Mouse (Mus musculus) midbrain, embryonic 13.5 days (tissue): ENCODE results near the gene Tppp3. TPM values are rescaled to one million over a fixed set of nuclear protein-coding genes. Genes with fewer than 3 reads are reported as not detected.

Source experiments
- ATAC-seq: fragments of 200-750 bp; cut with Nextera tagmentation; 2 replicates; pipeline ENCODE4 v1.8.0; 2017; ENCODE audit warnings: mild to moderate bottlenecking, moderate TSS enrichment, moderate library complexity
- H3K27ac ChIP-seq: fragments of 300-500 bp; sonication (generic); 2 replicates; pipeline ENCODE4 v1.5.1; 2015; ENCODE audit warnings: inconsistent platforms, mild to moderate bottlenecking, moderate library complexity
- H3K27me3 ChIP-seq: fragments of 300-500 bp; sonication (generic); 2 replicates; pipeline ENCODE4 v1.6.1; 2015; ENCODE audit warnings: mild to moderate bottlenecking, inconsistent platforms
- H3K36me3 ChIP-seq: fragments of 300-500 bp; sonication (generic); 2 replicates; pipeline ENCODE4 v1.6.1; 2015; ENCODE audit warnings: mild to moderate bottlenecking, inconsistent platforms
- H3K4me1 ChIP-seq: fragments of 300-500 bp; sonication (generic); replicated peaks from 2 replicates; pipeline ENCODE4 v1.6.1; 2015; ENCODE audit warnings: inconsistent platforms
- H3K4me2 ChIP-seq: fragments of 300-500 bp; sonication (generic); replicated peaks from 2 replicates; pipeline ENCODE4 v1.6.1; 2015; ENCODE audit warnings: moderate library complexity, mild to moderate bottlenecking, inconsistent platforms
- H3K4me3 ChIP-seq: fragments of 300-500 bp; sonication (generic); replicated peaks from 2 replicates; pipeline ENCODE4 v1.5.1; 2015; ENCODE audit warnings: mild to moderate bottlenecking, inconsistent platforms
- H3K9ac ChIP-seq: fragments of 300-500 bp; sonication (generic); replicated peaks from 2 replicates; pipeline ENCODE4 v1.6.1; 2015; ENCODE audit warnings: mild to moderate bottlenecking, inconsistent platforms
- H3K9me3 ChIP-seq: fragments of 300-500 bp; sonication (generic); 2 replicates; pipeline ENCODE4 v1.6.1; 2016; ENCODE audit warnings: mild to moderate bottlenecking, inconsistent platforms
- WGBS: fragments of 180-500 bp; shearing (Covaris S2); methylation state at CpG from one replicate; pipeline ENCODE4 v1.1.7; 2015; 5-methylcytosine and 5-hydroxymethylcytosine counted together
- polyA plus RNA-seq: library from polyadenylated mRNA; unstranded; fragments of >200 nt; fragmentation: Nextera tagmentation; extraction: Ambion mirVana; gene quantifications from 2 replicates; pipeline ENCODE4 v1.2.1, GENCODE M21; 2015

The Tppp3 gene
- polyA plus RNA-seq, 1 experiment from 2014 or later, result 111 TPM

DNA sequence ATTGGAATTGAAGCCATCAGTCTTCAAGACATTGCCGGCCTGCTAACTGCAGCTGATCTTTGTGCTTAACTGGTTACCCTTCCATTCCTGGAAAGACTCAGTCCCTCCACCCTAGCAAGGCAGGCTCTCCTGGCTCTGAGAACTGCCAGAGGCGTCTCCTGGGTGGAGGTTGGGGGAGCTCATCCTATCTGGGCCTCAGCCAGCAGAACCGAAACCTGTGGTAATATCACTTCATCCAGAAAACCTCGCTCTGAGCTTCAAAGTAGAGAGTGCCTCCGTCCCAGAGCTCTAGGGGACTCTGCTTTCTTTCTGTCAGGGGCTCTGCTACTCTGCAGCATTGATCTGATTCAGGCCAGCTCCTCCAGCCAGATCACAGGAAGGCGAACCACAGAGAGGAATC is 35.7 kb upstream of the Tppp3 start:
- no peak overlapping the region for H3K27ac ChIP-seq
- no peak overlapping the region for H3K4me2 ChIP-seq
- H3K4me1 ChIP-seq, result peaks cover 6% of the 10 kb centered on the region; the same call in 1 of the 2 replicates
- no peaks in the 10 kb centered on the region for H3K36me3 ChIP-seq
- H3K9me3 ChIP-seq, result no peaks in the 10 kb centered on the region
- 86% methylated on average over 6 of the region's 6 CpGs for WGBS
- H3K4me3 ChIP-seq, result no peak overlapping the region
- no peak overlapping the region for H3K9ac ChIP-seq
- no peaks in the 10 kb centered on the region for H3K27me3 ChIP-seq
- no peak for ATAC-seq

DNA sequence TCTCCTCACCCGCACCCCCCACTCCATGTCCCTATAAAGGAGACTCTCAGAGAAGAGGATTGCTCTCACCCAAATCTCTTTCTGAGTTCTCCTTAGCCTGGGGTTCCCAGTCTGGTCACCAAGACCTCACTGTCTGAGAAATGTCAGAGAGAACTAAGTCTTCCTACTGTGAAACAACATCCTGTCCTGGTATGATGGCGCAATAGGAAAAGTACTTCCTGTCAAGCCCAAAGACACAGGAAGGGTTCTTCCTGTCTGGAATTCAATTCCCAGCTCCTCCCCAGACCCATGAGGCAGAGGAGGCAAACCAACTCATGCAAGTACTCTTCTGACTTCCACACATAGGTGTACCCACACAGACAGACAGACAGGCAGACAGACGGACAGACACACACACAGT is 33.3 kb upstream of the Tppp3 start:
- H3K9ac ChIP-seq, result no peak overlapping the region
- no peak overlapping the region for H3K4me3 ChIP-seq
- WGBS, result 93% methylated on average over 3 of the region's 3 CpGs

DNA sequence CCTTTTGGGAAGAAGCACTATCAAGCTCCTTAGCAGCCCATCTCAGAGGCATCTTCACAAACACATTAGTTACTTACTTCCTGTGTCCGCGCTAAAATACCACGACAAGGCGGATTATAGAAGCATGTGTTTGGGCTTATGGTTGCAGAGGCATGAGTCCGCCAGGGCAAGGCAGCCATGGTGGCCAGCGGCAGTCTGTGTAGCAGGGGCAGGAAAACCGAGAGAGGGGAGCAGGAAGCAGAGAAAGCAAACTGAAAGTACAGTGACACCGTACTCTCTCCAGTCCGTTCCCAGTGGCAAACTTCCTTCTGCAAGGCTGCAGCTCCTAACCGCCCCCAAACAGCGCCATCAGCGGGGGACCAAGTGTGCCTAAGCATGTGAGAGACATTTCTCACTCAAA is 28.5 kb upstream of the Tppp3 start:
- peaks cover 20% of the 10 kb centered on the region for H3K4me1 ChIP-seq
- WGBS, result 81% methylated on average over 12 of the region's 12 CpGs
- no peaks in the 10 kb centered on the region for H3K9me3 ChIP-seq
- H3K27me3 ChIP-seq, result no peaks in the 10 kb centered on the region
- H3K36me3 ChIP-seq, result no peaks in the 10 kb centered on the region
- no peak for ATAC-seq
- H3K4me2 ChIP-seq, result no peak overlapping the region
- no peak overlapping the region for H3K4me3 ChIP-seq
- H3K9ac ChIP-seq, result no peak overlapping the region
- no peak overlapping the region for H3K27ac ChIP-seq

More for the DNA sequence above, 33.3 kb upstream of the Tppp3 start:
- ATAC-seq, result no peak
- H3K27me3 ChIP-seq, result no peaks in the 10 kb centered on the region
- no peak overlapping the region for H3K4me2 ChIP-seq
- H3K4me1 ChIP-seq, result peaks cover 6% of the 10 kb centered on the region; the same call in 1 of the 2 replicates
- H3K27ac ChIP-seq, result no peak overlapping the region
- no peaks in the 10 kb centered on the region for H3K36me3 ChIP-seq
- H3K9me3 ChIP-seq, result no peaks in the 10 kb centered on the region

DNA sequence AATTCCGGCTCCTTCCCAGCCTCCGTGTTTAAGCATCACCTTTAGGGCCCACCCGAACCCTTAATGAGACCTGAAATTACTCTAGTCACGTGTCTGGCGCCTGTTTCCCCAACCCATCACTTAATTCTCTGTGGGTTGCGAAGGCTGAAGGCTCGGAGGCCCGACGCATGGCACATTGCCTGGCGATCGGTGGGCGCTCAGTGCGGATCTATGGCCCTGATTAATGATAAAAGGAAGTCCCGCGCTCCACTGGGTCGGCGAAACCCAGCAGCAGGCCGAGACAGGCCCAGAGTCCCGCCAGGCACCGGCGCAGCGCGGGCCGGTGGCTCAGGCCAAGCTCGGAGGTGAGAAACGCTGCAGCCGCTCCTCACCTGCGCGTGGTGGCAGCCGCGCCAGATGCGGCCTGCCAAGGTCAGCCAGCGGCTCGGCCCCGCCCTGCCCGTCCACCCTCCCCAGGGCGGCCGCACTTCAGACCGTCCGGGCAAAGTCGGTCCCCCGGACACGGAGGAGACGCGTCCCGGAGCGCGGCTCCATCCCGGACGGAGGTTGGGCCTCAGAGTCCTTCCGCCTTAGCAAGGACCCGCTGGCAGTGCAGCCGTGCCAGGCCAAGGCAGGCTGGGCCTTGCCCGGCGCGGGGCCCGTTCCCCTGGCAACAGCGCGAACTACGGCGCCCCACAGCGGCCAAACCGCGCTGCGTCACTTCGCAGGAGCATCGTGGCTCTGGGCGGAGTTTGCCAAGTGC is 25.3 kb upstream of the Tppp3 start, which contains the start of gene Zdhhc1:
Gene Zdhhc1, minus strand, starts transcription at position 464 of the 742 bp plus-strand sequence.
- peak within 1 kb of the TSS; percentile 87 for H3K9ac ChIP-seq
- peak; percentile 93 for ATAC-seq
- peak within 1 kb of the TSS; percentile 79 for H3K27ac ChIP-seq
- H3K9me3 ChIP-seq, result no peaks in the 10 kb centered on the region
- peak within 1 kb of the TSS; percentile 86 for H3K4me3 ChIP-seq
- under 1% methylated on average over 68 of the region's 68 CpGs for WGBS
- no peaks in the 10 kb centered on the region for H3K36me3 ChIP-seq
- H3K4me2 ChIP-seq, result peak within 1 kb of the TSS; percentile 96
- no peaks in the 10 kb centered on the region for H3K27me3 ChIP-seq
- H3K4me1 ChIP-seq, result peaks cover 24% of the 10 kb centered on the region

DNA sequence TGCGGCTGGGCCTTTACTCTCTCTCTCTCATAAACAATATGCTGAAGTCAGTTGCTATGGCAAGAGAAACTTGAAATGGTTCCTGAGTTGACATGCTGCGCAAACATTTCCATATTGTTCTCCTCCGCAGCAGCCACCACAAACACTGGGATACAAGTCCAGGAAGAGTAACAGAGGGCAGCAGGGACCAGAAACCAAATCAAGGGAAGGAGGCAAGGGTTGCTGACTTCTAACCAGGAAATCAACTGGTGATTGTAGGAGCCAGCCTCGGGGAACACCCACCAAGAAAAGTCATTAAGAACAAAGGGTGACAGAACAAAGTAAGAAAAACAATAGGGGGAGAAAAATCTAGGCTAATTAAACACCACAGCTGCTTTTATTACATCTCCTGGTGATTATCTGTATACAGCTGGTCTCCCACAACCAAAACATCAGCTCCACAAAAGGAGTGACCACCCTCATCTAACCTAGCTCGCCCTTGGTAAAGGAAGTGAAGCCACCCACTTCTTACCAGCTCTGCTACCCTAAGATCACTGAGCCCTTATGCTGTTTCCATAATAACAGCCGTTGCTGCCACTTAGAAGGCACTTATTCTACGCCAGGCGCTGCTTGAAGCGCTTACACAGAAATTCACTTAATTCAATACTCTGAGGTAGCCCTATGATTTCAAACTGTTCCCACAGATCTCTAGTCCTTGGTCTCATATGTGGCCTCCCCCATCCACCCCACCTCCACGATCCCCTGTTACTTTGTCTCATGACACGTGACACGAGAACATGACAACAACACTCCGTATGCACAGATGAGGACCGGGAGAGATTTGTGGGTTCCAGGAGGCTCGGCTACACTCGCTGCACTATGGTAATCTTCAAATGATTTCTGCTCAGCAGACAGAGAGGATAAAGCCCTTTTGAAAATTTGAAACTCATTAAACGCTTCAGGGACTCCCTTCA is 24.3 kb upstream of the Tppp3 start:
- Histone ChIP-seq H3K9me3 (no peaks in the 10 kb centered on the region), H3K27me3 (no peaks in the 10 kb centered on the region), H3K27ac (0 out of 2 replicates have a peak overlapping the region, but pooled peaks have one; percentile 32), H3K4me3 (peak overlapping the region; percentile 86), H3K4me2 (peak overlapping the region; percentile 96), H3K4me1 (peaks cover 24% of the 10 kb centered on the region), H3K36me3 (no peaks in the 10 kb centered on the region), H3K9ac (peak overlapping the region; percentile 87)
- 24% methylated on average over 17 of the region's 17 CpGs for WGBS
- ATAC-seq, result peak; percentile 57

DNA sequence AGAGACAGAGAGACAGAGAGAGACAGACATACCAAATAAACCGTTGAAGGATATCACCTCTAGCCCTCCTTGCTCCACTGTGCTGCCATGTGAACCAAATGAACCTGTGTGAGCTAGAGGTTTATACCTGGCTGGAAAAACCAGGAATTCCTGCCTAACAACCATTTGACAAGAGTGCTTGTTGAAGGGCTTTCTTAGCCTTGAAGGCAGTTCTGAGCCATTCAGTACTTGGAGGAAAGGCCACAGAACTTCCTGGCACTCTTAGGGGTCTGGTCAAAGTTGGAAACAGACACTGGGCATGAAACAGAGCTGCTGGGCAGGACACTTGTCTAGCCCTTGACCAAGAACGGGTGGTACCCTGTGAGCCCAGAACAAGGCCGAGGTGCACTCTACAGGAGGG is 23.2 kb upstream of the Tppp3 start:
- no peak for ATAC-seq
- no peaks in the 10 kb centered on the region for H3K27me3 ChIP-seq
- H3K36me3 ChIP-seq, result no peaks in the 10 kb centered on the region
- no peak overlapping the region for H3K4me3 ChIP-seq
- H3K4me1 ChIP-seq, result peaks cover 24% of the 10 kb centered on the region
- 84% methylated on average over 3 of the region's 3 CpGs for WGBS
- H3K9me3 ChIP-seq, result no peaks in the 10 kb centered on the region
- no peak overlapping the region for H3K9ac ChIP-seq
- H3K27ac ChIP-seq, result no peak overlapping the region
- H3K4me2 ChIP-seq, result no peak overlapping the region

GRCm38 (mm10) chr8:105493495-105493894 is 22.2 kb upstream of the Tppp3 start:
- no peaks in the 10 kb centered on the region for H3K9me3 ChIP-seq
- H3K4me3 ChIP-seq, result no peak overlapping the region
- no peak overlapping the region for H3K4me2 ChIP-seq
- no peak overlapping the region for H3K27ac ChIP-seq
- no peaks in the 10 kb centered on the region for H3K36me3 ChIP-seq
- no peaks in the 10 kb centered on the region for H3K27me3 ChIP-seq
- WGBS, result 59% methylated on average over 3 of the region's 3 CpGs
- H3K4me1 ChIP-seq, result peaks cover 24% of the 10 kb centered on the region
- H3K9ac ChIP-seq, result no peak overlapping the region
- ATAC-seq, result no peak

GRCm38 (mm10) chr8:105489281-105489680 is 18.0 kb upstream of the Tppp3 start:
- Histone ChIP-seq H3K36me3 (no peaks in the 10 kb centered on the region), H3K9me3 (no peaks in the 10 kb centered on the region), H3K9ac (no peak overlapping the region), H3K27ac (no peak overlapping the region), H3K27me3 (no peaks in the 10 kb centered on the region), H3K4me3 (no peak overlapping the region), H3K4me1 (peaks cover under 1% of the 10 kb centered on the region; the same call in 1 of the 2 replicates), H3K4me2 (no peak overlapping the region)
- 56% methylated on average over 1 of the region's 1 CpGs for WGBS
- no peak for ATAC-seq

DNA sequence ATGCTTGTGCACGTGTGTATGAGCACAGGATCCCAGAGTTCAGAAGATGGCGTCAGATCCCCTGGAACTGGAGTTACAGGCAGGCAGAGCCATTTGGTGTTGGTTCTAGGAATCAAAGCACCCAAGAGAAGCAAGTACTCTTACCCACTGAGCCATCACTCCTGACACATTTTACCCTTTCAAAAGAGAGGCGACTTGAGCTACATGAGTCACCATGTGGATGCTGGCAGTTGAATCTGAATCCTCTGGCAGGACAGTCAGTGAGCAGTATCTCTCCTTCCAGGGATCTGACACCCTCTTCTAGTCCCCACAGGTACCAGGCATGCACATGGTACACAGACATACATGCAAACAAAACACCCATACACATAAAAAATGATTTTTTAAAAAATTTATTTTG is 16.8 kb upstream of the Tppp3 start:
- no peak for ATAC-seq
- no peak overlapping the region for H3K27ac ChIP-seq
- no peaks in the 10 kb centered on the region for H3K36me3 ChIP-seq
- H3K9me3 ChIP-seq, result no peaks in the 10 kb centered on the region
- H3K4me3 ChIP-seq, result no peak overlapping the region
- WGBS, result 73% methylated on average over 3 of the region's 3 CpGs
- no peak overlapping the region for H3K4me2 ChIP-seq
- H3K27me3 ChIP-seq, result no peaks in the 10 kb centered on the region
- H3K4me1 ChIP-seq, result peaks cover 12% of the 10 kb centered on the region
- H3K9ac ChIP-seq, result no peak overlapping the region

DNA sequence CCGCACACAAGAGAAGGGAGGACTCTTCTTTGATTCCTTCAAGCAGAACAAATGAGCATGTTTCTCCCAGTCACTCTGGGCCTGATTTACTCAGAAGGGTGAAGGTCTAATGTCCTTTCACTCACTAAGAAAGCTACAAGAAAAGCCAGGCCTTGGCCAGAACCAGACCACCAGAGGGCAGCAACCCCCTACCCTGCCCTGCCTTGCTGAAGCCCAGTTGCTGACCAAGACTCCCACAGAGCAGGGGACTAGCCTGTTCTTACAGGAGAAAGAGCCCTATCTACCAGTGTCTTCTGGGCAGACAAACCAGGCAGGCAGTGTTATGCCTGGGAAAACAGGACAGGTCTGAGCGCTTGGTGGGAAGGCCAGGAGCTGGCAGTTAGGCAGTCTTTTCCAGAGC is 13.1 kb upstream of the Tppp3 start:
- H3K9me3 ChIP-seq, result no peaks in the 10 kb centered on the region
- H3K36me3 ChIP-seq, result peaks cover 8% of the 10 kb centered on the region; the same call in 1 of the 2 replicates
- peak; percentile 64 for ATAC-seq
- no peaks in the 10 kb centered on the region for H3K27me3 ChIP-seq
- H3K9ac ChIP-seq, result no peak overlapping the region
- no peak overlapping the region for H3K4me3 ChIP-seq
- H3K4me1 ChIP-seq, result peaks cover 22% of the 10 kb centered on the region
- 20% methylated on average over 2 of the region's 2 CpGs for WGBS
- H3K27ac ChIP-seq, result 0 out of 2 replicates have a peak overlapping the region, but pooled peaks have one; percentile 30
- no peak overlapping the region for H3K4me2 ChIP-seq

DNA sequence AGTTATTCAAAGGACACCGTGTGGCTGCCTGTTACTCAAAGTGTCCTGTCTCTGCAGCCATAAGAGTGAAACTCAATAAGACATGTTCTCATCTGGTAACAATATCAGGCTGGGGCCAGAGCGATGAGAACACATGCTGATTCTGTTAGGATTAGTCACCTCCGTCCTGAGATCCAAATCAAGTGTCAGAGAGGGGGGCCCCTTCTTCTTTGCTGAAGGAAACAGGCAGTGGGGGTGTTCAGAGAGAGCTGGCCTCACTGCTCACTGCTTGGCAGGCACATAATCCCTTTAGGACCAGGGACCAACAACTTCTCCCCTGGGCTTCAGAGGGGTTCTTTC is 12.7 kb upstream of the Tppp3 start:
- H3K36me3 ChIP-seq, result peaks cover 8% of the 10 kb centered on the region; the same call in 1 of the 2 replicates
- H3K27ac ChIP-seq, result 0 out of 2 replicates have a peak overlapping the region, but pooled peaks have one; percentile 30
- ATAC-seq, result peak; percentile 31; the same call in 1 of the 2 replicates
- H3K9me3 ChIP-seq, result no peaks in the 10 kb centered on the region
- 20% methylated on average over 3 of the region's 3 CpGs for WGBS
- no peak overlapping the region for H3K4me3 ChIP-seq
- H3K4me2 ChIP-seq, result no peak overlapping the region
- H3K4me1 ChIP-seq, result peaks cover 22% of the 10 kb centered on the region
- no peaks in the 10 kb centered on the region for H3K27me3 ChIP-seq
- no peak overlapping the region for H3K9ac ChIP-seq
